ENCODE assay signal across 12 mouse cellular contexts in the genomic region with DNA sequence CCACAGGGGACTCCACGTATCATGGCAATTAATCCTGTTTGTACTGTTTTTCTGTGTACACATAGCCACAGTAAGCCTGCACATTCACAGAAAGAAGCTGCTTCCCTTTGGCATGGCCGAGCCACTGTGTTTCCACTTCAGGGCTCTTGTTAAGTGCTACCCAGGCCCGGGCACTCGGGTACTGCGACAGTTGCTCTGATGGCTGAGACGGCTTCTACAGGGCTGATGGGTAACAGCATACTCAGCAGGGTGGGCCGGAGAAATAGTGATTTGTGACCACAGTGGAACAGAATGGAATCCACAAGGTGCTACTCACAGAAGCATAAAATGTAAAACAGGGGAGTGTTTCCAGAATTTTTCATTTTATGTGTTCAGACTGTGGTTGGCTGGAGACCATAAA. TPM values are rescaled to one million over a fixed set of nuclear protein-coding genes. Genes with fewer than 3 reads are reported as not detected.
DNase-seq lines count a peak whose midpoint lies in the region; ATAC-seq and TF ChIP-seq lines count a peak whose summit lies in the region.
"Had no signal": no experiment of that assay in that cellular context is flagged by ENCODE, and none has a peak within 500 bp of the region (broad histone marks: within the 10 kb centered on the region; RNA-seq: fewer than 3 reads in every experiment).

No protein-coding gene starts in this region.

- 62% methylated on average over 7 of the region's 7 CpGs for WGBS in cerebellum, adult 2 months
- WGBS in hindbrain, embryonic 14.5 days: 61% methylated on average over 7 of the region's 7 CpGs
- WGBS in neural tube, embryonic 13.5 days: 47% methylated on average over 7 of the region's 7 CpGs

- no peak overlapping the region for H3K9ac ChIP-seq in hindbrain, embryonic 14.5 days
- H3K9ac ChIP-seq in neural tube, embryonic 13.5 days: no peak overlapping the region; the same call in 1 of the 2 replicates
- H3K9ac ChIP-seq: liver, embryonic 12.5 days had no signal

- TF ChIP-seq POLR2A in cerebellum, adult 2 months (IDR thresholded peaks at IDR 0.05; ENCODE audit: borderline replicate concordance, insufficient read depth, low read length): no peak

- no peaks in the 10 kb centered on the region for H3K27me3 ChIP-seq in cerebellum, adult 2 months (ENCODE audit: control insufficient read depth, insufficient read depth, low read length)
- H3K27me3 ChIP-seq in hindbrain, embryonic 14.5 days (ENCODE audit: control insufficient read depth, insufficient read depth, low read length): no peaks in the 10 kb centered on the region
- H3K27me3 ChIP-seq in neural tube, embryonic 13.5 days: no peaks in the 10 kb centered on the region

- H3K4me2 ChIP-seq in hindbrain, embryonic 14.5 days (replicated peaks): no peak overlapping the region
- no peak overlapping the region for H3K4me2 ChIP-seq in neural tube, embryonic 13.5 days
- H3K4me2 ChIP-seq: liver, embryonic 12.5 days had no signal

- no peak for ATAC-seq in hindbrain, embryonic 14.5 days (ENCODE audit: low FRiP score)
- peak; percentile 53; the same call in 1 of the 2 replicates for ATAC-seq in neural tube, embryonic 13.5 days (ENCODE audit: low read depth)
- ATAC-seq: inflammation-experienced regulatory T-cells, adult 6 months; liver, embryonic 12.5 days had no signal

- no peak overlapping the region for H3K27ac ChIP-seq in cerebellum, adult 2 months (ENCODE audit: insufficient read depth, low read length)
- H3K27ac ChIP-seq in hindbrain, embryonic 14.5 days: peak overlapping the region; percentile 72
- peak overlapping the region; percentile 78 for H3K27ac ChIP-seq in neural tube, embryonic 13.5 days (replicated peaks)
- H3K27ac ChIP-seq: liver, embryonic 12.5 days had no signal

- H3K9me3 ChIP-seq in hindbrain, embryonic 14.5 days (ENCODE audit: control insufficient read depth, low read length): no peaks in the 10 kb centered on the region
- no peaks in the 10 kb centered on the region for H3K9me3 ChIP-seq in neural tube, embryonic 13.5 days
- H3K9me3 ChIP-seq: liver, embryonic 12.5 days had no signal

- H3K4me3 ChIP-seq in cerebellum, adult 2 months (replicated peaks; ENCODE audit: insufficient read depth, low read depth, low read length): no peak overlapping the region
- no peak overlapping the region for H3K4me3 ChIP-seq in hindbrain, embryonic 14.5 days (replicated peaks; ENCODE audit: low read length)
- no peak overlapping the region for H3K4me3 ChIP-seq in neural tube, embryonic 13.5 days
- H3K4me3 ChIP-seq: liver, embryonic 12.5 days had no signal

- TF ChIP-seq CTCF in cerebellum, adult 2 months (IDR thresholded peaks at IDR 0.05; ENCODE audit: borderline replicate concordance, insufficient read depth, low read depth, low read length): no peak

- H3K4me1 ChIP-seq in cerebellum, adult 2 months (ENCODE audit: control insufficient read depth, insufficient read depth, low read length): peaks cover 5% of the 10 kb centered on the region
- peaks cover 25% of the 10 kb centered on the region for H3K4me1 ChIP-seq in hindbrain, embryonic 14.5 days (replicated peaks; ENCODE audit: control insufficient read depth, insufficient read depth, low read length)
- peaks cover 50% of the 10 kb centered on the region for H3K4me1 ChIP-seq in neural tube, embryonic 13.5 days (replicated peaks)

- peak; percentile 58 to 67 for DNase-seq in cerebellum, postnatal 14 days
- DNase-seq in cerebellum, adult 2 months: no peak
- peak; percentile 24 to 47 for DNase-seq in kidney, postnatal 4 days
- DNase-seq in kidney, postnatal 25 days: no peak
- no peak for DNase-seq in hindbrain, embryonic 14.5 days (ENCODE audit: low spot score)
- no peak for DNase-seq in lung, postnatal 4 days
- no peak for DNase-seq in Muller cell, postnatal 12 days (ENCODE audit: inconsistent ontology term)
- DNase-seq: adrenal gland, postnatal 10 days; kidney, postnatal 36 days had no signal

- H3K36me3 ChIP-seq in hindbrain, embryonic 14.5 days (replicated peaks; ENCODE audit: control insufficient read depth, insufficient read depth): peaks cover 6% of the 10 kb centered on the region
- peaks cover 8% of the 10 kb centered on the region for H3K36me3 ChIP-seq in neural tube, embryonic 13.5 days
- H3K36me3 ChIP-seq: liver, embryonic 12.5 days had no signal

RNA-seq across cellular contexts. Expression of a gene that starts 45.7 kb away (rescaled TPM):
- polyA plus RNA-seq in cerebellum, adult 2 months (2012; rRNA removed): 161 and 165 TPM in 2 replicates
- polyA plus RNA-seq in hindbrain, embryonic 14.5 days (2014; fragmentation: Nextera tagmentation; extraction: Ambion mirVana): 174 and 189 TPM in 2 replicates
- 108 and 113 TPM in 2 replicates for polyA plus RNA-seq in neural tube, embryonic 13.5 days (2015; fragmentation: Nextera tagmentation; extraction: Ambion mirVana)

Comparison
In these comparisons a context has a peak if more than half of its experiments do, and no peak if none do; other contexts are left out.
1. DNase-seq: peak in cerebellum, postnatal 14 days (2 of 2) and kidney, postnatal 4 days (2 of 2); none in cerebellum, adult 2 months (0 of 2), kidney, postnatal 25 days (0 of 2), hindbrain, embryonic 14.5 days (single experiment), lung, postnatal 4 days (0 of 2) and Muller cell, postnatal 12 days (single experiment).